Mouse (Mus musculus) kidney, adult 9 months (tissue): ENCODE results near the gene Cyp3a57.
"Not testable (repeated sequence)": the region's sequence is repeated elsewhere in the genome, so short reads cannot be mapped to it uniquely, and the experiment has no call there.

ENCODE experiments used
- DNase-seq: peaks from one replicate; pipeline ENCODE4 v3.0.0; 2022

The Cyp3a57 gene

GRCm38 (mm10) chr5:145344941-145345340 is at the start of gene Cyp3a57:
Cyp3a57 (plus strand) TSS chr5:145345279.
- peak; percentile 26 for DNase-seq

GRCm38 (mm10) chr5:145300469-145300868 is 44.6 kb upstream of the Cyp3a57 start:
- DNase-seq, result no peak

- DNase-seq, result not testable (repeated sequence)
Measured at GRCm38 (mm10) chr5:145301796-145302195, 43.3 kb upstream of the Cyp3a57 start.

- DNase-seq, result no peak
Measured at GRCm38 (mm10) chr5:145302424-145302823, 42.7 kb upstream of the Cyp3a57 start.

- DNase-seq, result not testable (repeated sequence)
Measured at GRCm38 (mm10) chr5:145306953-145307352, 38.1 kb upstream of the Cyp3a57 start.

GRCm38 (mm10) chr5:145307811-145308210 is 37.3 kb upstream of the Cyp3a57 start:
- not testable (repeated sequence) for DNase-seq

DNA sequence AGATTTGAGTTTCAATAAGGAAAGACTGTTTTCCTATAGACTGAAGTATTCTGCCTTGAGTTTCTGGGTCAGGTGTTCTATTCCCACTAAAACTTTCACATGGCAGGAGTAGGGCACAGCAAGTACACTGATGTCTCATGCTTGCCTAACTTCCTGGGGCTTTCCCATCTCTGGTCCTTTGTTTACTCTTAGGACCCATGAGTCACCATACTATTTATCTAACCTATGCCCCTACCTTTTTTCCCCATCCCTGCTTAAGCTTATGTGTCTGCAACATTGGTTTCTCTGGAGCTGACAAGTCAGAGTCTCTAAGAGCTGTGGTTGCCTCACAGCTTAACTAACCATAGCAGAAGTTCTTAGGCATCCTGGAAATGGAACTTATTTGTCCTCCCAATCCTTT is 31.2 kb upstream of the Cyp3a57 start:
- no peak for DNase-seq

- DNase-seq, result no peak
Measured at GRCm38 (mm10) chr5:145317141-145317540, 27.9 kb upstream of the Cyp3a57 start.

DNA sequence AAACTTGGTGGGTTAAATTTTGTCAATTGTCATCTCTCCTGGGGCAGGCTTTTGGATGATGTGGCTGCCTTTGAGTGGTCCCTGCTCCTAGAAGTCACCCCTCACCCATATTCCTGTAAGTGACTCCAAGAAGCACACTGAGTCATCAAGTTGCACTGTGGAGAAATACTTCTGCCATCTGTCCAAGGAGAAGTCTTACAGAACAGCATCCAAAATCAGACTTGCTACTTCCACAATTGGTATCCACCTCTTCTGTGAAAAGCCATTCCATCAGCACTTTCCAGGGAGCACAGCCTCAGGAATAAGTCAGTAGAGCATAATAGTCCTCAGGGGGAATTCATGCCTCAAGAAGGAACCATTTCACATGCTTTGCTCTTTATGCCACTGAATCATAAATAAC is 6.3 kb upstream of the Cyp3a57 start:
- DNase-seq, result not testable (repeated sequence)

GRCm38 (mm10) chr5:145349697-145350096 is 4.6 kb downstream of the Cyp3a57 start:
- no peak for DNase-seq

- DNase-seq, result no peak
Measured at GRCm38 (mm10) chr5:145353081-145353480, 8.0 kb downstream of the Cyp3a57 start.

DNA sequence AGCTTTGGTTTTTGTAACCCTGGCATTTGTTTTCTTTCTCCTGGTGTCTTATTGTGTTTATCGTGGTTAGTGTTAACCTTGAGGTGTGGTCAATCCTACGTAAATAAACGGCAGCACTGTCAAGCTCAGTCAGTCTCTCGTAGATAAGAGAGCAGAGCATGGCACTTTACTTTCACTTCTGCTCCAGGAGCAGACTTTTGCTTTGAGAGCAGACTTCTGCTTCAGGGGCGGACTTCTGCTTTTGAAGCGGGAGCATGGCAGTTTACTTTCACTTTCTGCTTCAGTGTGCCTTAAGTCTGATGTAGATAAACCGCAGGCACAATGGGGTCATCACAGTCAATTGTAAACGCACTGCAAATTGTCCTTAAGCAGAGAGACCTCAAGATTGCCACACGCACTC is 70.3 kb downstream of the Cyp3a57 start:
- not testable (repeated sequence) for DNase-seq

GRCm38 (mm10) chr5:145422287-145422686 is 77.2 kb downstream of the Cyp3a57 start:
- no peak for DNase-seq

- no peak for DNase-seq
Measured at GRCm38 (mm10) chr5:145431004-145431403, 85.9 kb downstream of the Cyp3a57 start.

GRCm38 (mm10) chr5:145433688-145434087 is 88.6 kb downstream of the Cyp3a57 start:
- no peak for DNase-seq
